Mouse (Mus musculus) ovary, adult 2 months (tissue): ENCODE data around the gene Ethe1. TPM values are rescaled to one million over a fixed set of nuclear protein-coding genes. Genes with fewer than 3 reads are reported as not detected.

Experiments used
- polyA plus RNA-seq: library from polyadenylated mRNA; depleted of rRNA; stranded (reverse); fragments of >200 nt; gene quantifications from 2 replicates; pipeline ENCODE4 v1.2.3, GENCODE M21; 2012; rRNA removed

Gene Ethe1
- polyA plus RNA-seq, result 29.5 and 37.1 TPM in 2 replicates

DNA sequence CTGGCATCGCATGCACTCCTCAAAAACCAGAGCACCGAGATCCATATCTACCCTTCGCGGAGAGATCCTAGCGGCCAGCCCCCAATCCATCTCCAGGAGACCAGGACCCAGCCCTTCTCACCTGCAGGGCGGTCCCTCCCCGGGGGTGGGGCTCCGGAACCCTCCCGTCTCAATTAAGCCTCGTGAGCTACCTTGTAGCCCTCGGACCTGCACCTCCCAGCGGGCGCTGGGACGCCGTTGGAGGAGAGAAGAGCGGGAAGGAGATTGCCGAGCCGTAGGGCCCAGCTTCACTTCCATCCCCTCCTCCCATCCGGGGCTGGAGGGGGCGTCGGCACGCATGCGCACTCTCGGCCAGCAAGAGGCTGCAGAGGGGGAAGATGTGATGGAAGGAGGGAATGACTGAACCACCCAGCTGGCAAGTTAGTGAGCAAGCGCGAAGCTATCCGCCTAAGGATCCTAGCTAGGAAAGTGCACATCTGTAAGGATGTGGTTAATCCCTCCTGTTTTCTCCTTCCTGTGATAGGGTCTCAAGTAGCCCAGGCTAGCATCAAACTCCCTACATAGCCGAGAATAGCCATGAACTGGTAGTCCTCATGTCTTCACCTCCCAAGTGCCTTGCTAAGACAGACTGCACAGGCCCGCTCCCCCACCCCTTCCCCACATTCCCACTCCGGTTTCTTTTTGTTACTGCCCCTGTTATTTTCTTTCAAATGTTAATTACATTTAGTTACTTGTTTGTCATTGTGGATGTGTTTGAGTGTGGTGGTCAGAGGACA, at the start of gene Ethe1, which contains the start of gene Zfp575:
TSS of gene Ethe1 (plus strand) at position 214 of the 776 bp plus-strand sequence.
TSS of gene Zfp575 (minus strand) at position 312 of the 776 bp plus-strand sequence.

GRCm38 (mm10) chr7:24546068-24546614, 41.2 kb upstream of the Ethe1 start, which contains the start of the genes Pinlyp and Xrcc1:
TSS of gene Pinlyp (minus strand) at chr7:24546118.
TSS of gene Xrcc1 (plus strand) at chr7:24546289.

GRCm38 (mm10) chr7:24610144-24610878, 23.0 kb downstream of the Ethe1 start, which contains the start of gene Phldb3:
TSS of gene Phldb3 (plus strand) at chr7:24610763.

GRCm38 (mm10) chr7:24636264-24636663, 48.9 kb downstream of the Ethe1 start, which contains the start of gene Lypd3:
TSS of gene Lypd3 (plus strand) at chr7:24636550.

Other genes with a start within 250 kb of the Ethe1 start
- not detected in 2 replicates for gene Lypd5, start 238.3 kb upstream of the Ethe1 start, polyA plus RNA-seq
- 26.2 and 26.4 TPM in 2 replicates for gene Kcnn4, start 217.3 kb upstream of the Ethe1 start, polyA plus RNA-seq
- gene Smg9, start 187.9 kb upstream of the Ethe1 start, polyA plus RNA-seq, result 57.8 and 74.7 TPM in 2 replicates
- 0.09 and 0.11 TPM in 2 replicates for gene Irgc1, start 135.2 kb upstream of the Ethe1 start, polyA plus RNA-seq
- 14.4 and 15.2 TPM in 2 replicates for gene Plaur, start 125.1 kb upstream of the Ethe1 start, polyA plus RNA-seq
- 39.2 and 47.2 TPM in 2 replicates for gene Cadm4, start 105.5 kb upstream of the Ethe1 start, polyA plus RNA-seq
- 64.6 and 76.6 TPM in 2 replicates for gene Zfp428, start 80.5 kb upstream of the Ethe1 start, polyA plus RNA-seq
- not detected in 2 replicates for gene AC161166.1, start 75.1 kb upstream of the Ethe1 start, polyA plus RNA-seq
- 21.1 and 23.3 TPM in 2 replicates for gene Irgq, start 56.9 kb upstream of the Ethe1 start, polyA plus RNA-seq
- gene Pinlyp, start 41.4 kb upstream of the Ethe1 start, polyA plus RNA-seq, result 7.3 and 9.0 TPM in 2 replicates
- gene Xrcc1, start 41.3 kb upstream of the Ethe1 start, polyA plus RNA-seq, result 68.3 and 73.5 TPM in 2 replicates
- 0.87 and 0.89 TPM in 2 replicates for gene Zfp575, start 98 bp downstream of the Ethe1 start, polyA plus RNA-seq
- gene Phldb3, start 23.2 kb downstream of the Ethe1 start, polyA plus RNA-seq, result 2.6 and 3.5 TPM in 2 replicates
- 3.0 and 3.6 TPM in 2 replicates for gene Lypd3, start 49.0 kb downstream of the Ethe1 start, polyA plus RNA-seq
- not detected in 2 replicates for gene Tex101, start 89.1 kb downstream of the Ethe1 start, polyA plus RNA-seq
- not detected in 2 replicates for gene BC049730, start 121.7 kb downstream of the Ethe1 start, polyA plus RNA-seq
- not detected in 2 replicates for gene Gm4763, start 139.4 kb downstream of the Ethe1 start, polyA plus RNA-seq
- gene Cd177, start 172.8 kb downstream of the Ethe1 start, polyA plus RNA-seq, result 3.6 and 5.0 TPM in 2 replicates
- gene Ceacam10, start 189.7 kb downstream of the Ethe1 start, polyA plus RNA-seq, result 0.25 and 0.35 TPM in 2 replicates